Mouse (Mus musculus): ENCODE measurements at regions not wholly inside any gene's neighbourhood (a gene's known extent, or its start where the extent isn't known, plus 50 kb on each side); places are given as distances from the start of the nearest gene placed in this dataset.

DNA sequence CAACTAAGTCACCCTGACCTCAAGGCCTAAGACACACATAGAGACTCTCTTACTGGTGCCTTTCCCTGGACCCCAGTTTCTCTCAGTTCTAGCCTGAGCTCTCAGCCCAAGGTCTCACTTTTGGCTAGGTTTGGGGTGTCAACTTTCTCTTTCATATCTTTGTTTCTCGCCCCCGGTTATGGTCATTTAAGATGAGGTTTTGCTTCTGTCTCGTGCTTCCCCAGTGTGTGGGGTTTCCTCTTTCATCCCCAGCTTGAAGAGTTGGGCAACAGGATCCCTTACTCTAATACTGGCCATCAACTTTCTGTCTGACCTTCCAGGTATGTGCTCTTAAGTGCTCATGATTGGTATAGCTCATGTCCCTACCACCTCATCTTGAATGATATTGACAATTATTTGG lies 67.5 kb downstream of the Lmo4 start:
- DNase-seq (ENCODE audit: low read depth, low spot score), result no peak

GRCm38 (mm10) chr3:144136432-144136831 lies 68.6 kb downstream of the Lmo4 start:
- no peak for DNase-seq (ENCODE audit: low read depth, low spot score)

DNA sequence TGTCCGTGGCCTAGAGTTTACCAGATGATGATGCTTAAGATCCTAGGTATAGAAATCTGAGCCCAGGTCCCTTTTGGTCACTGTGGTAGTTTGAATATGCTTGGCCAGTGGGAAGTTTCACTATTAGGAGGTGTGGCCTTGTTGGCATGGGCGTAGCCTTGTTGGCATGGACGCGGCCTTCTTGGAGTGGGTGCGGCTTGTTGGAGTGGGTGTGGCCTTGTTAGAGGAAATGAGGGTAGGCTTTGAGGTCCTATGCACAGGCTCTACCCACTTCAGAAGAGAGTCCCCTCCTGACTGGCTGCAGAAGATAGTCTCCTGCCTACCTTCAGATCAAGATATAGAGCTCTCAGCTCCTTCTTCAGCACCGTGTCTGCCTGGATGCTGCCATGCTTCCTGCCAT lies 69.4 kb downstream of the Lmo4 start:
- no peak for DNase-seq (ENCODE audit: low read depth, low spot score)

- DNase-seq (ENCODE audit: low read depth, low spot score), result no peak
Observed at GRCm38 (mm10) chr3:144128042-144128441, 77.0 kb downstream of the Lmo4 start.

GRCm38 (mm10) chr3:144124353-144124752 lies 80.7 kb downstream of the Lmo4 start:
- no peak for DNase-seq (ENCODE audit: low read depth, low spot score)

GRCm38 (mm10) chr3:144123361-144124072 lies 81.5 kb downstream of the Lmo4 start:
- no peak for DNase-seq (ENCODE audit: low read depth, low spot score)

GRCm38 (mm10) chr3:144119076-144119475 lies 85.9 kb downstream of the Lmo4 start:
- DNase-seq (ENCODE audit: low read depth, low spot score), result no peak

DNA sequence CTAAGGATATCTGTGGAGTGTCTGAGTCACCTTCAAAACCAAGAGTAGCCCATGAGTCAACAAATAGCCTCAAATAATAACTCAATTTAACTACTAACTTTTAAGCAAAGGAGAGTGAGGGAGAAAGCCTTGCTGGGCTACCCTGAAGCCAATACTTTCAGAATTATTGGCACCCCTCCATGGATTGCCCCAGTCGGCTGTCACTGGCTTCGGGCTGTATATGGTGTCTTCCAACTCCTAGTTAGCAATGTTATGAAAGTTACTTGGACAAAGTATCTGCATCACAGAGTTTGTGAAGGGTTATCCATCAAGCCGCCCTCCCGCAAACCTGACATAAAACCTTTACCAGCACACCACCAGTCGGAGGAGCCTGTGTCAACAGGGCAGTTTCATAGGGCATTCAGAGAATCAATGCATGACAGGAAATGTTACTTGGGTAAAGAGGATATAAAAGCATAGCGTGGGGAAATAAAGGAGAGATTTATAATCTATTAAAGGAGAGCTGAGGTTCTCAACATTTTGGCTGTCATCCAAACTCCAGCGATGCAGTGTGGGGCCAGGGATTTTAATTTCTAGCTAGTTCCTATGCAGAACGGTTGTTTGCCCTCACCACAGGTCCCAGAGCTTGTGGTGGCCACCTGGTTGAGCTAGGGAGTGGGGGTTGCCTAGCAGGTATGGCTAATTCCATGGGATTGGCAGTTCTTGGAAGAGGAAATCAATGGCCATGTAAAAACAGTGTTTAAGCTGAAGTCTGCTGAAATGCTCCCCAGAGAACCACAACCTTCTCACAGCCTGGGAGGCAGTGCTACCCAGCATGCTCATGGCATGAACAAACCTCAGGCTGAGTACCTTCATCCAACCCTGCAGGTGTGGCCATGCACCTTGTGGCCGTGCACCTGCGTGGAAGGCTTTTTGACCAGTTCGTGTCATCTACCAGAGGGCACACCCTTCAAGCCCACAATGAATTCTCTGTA lies 91.1 kb downstream of the Lmo4 start:
- no peak for DNase-seq (ENCODE audit: low read depth, low spot score)

DNA sequence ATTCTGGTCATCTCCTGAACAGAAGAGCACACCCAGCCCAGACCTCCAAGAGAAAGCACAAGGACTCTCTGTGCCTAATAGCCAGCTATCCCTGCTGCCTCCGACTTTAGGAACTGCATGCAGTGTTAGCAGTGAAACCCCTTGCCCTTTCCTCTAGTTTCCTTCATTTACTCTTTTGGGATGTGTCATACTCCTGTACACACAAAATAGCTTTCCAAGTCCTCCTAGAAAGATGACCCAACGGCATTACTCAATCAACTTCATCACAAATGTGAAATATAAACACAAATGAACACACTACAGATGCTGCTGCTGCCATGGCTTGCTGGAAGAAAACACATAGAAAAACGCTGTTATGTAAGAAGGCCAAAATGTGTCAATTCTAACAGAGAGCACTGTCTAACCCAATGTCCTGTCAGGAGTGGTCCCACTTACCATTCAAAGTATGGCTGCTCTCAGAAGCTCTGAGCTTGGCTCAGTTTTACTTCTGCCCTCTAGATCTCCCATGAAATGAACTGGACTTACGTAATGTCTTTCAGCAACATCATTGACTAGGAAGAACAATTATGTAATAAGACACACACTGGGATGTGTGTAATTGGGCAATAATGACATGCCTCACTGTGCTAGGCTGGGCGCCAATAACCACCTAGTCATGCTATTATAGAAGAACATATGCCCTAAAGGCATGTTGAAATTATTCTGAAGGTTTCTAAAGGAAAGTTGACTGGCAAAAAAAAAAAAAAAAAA lies 94.5 kb downstream of the Lmo4 start:
- DNase-seq (ENCODE audit: low read depth, low spot score), result no peak

DNA sequence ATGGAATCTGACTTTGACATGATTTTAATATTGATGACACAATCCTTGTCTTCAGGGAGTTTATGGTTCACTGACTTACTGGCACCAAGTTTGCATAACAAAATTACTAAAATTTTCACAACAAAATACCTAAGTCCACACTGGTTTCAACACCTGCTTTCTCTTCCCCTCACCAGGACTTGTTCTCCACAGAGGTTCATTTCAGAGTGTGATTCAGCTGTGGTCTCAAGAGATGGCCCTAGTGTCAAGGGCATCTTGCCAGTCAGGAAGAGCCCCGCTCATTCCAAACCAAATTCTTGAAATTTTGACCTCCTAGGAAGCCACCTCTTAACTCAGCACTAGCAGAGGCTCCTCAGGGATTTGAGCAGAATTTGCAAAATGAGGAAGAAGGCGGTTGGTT lies 95.3 kb downstream of the Lmo4 start:
- DNase-seq (ENCODE audit: low read depth, low spot score), result no peak

GRCm38 (mm10) chr3:144108310-144108709 lies 96.7 kb downstream of the Lmo4 start:
- no peak for DNase-seq (ENCODE audit: low read depth, low spot score)

- no peak for DNase-seq (ENCODE audit: low read depth, low spot score)
Observed at GRCm38 (mm10) chr3:144107664-144108063, 97.4 kb downstream of the Lmo4 start.

- no peak for DNase-seq (ENCODE audit: low read depth, low spot score)
Observed at GRCm38 (mm10) chr3:144104366-144104765, 100.7 kb downstream of the Lmo4 start.

DNA sequence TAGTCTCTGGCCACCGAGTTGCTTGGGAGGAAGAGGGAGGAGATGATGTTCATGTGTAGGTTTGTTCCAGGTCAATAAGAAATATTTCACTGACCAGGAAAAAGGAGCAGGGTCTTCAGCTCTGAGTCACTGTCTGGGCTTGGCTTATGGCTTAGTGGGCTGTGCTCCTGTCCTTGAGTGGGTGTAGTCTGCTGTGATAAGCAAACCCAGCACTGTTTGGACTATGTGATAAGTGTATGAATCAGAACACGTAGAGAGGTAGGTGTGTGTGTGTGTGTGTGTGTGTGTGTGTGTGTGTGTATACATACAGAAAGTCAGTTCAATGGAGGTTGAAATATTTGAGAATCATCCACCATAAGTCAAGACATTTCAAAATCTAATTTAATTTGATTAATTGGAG lies 105.6 kb downstream of the Lmo4 start:
- no peak for DNase-seq (ENCODE audit: low read depth, low spot score)

- DNase-seq (ENCODE audit: low read depth, low spot score), result no peak
Observed at GRCm38 (mm10) chr3:144098762-144099161, 106.3 kb downstream of the Lmo4 start.

- DNase-seq (ENCODE audit: low read depth, low spot score), result no peak
Observed at GRCm38 (mm10) chr3:144091231-144091630, 113.8 kb downstream of the Lmo4 start.

DNA sequence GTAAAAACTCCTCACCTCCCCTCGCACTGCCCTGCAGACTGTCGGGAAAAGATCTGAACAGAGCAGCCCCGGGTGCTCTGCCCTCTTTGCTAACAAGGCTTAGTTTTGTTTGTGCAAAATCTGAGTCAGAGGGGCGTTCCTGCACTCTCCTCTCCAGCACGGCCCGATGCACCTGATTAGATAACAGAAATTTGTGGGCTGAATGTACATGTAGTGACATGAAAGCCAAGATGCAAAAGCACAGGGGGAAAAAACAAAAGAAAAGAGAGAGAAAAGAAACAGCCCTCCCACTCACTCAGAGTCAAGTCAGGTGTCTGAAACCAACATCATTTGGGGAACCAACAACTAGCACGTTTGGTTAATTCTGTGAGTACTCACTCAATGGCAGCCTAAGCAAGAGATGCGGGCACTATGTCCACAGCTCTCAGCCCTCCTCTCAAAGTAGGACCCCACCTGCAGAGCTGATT lies 115.2 kb downstream of the Lmo4 start:
- DNase-seq (ENCODE audit: low read depth, low spot score), result no peak

- DNase-seq (ENCODE audit: low read depth, low spot score), result no peak
Observed at GRCm38 (mm10) chr3:144088261-144088884, 116.6 kb downstream of the Lmo4 start.

GRCm38 (mm10) chr3:144087771-144088170 lies 117.2 kb downstream of the Lmo4 start:
- DNase-seq (ENCODE audit: low read depth, low spot score), result no peak

DNA sequence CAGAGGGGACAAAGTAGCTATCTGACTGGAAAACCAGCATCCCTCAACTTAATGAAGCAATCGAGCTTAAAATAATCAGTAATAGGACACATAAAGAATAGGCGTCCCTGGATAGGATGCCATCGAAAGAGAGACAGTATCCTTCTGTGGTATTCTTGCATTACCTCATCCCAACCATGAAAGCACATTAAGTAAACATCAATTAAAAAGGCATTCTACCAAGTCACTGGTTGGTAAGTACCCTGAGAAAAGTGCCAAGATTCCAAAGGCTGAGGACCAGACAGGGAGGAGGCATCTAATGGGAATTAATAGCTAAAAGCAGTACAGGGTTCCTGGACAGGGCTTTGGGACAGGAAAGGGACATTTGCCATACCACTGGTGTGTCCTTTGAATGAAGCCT lies 118.8 kb downstream of the Lmo4 start:
- no peak for DNase-seq (ENCODE audit: low read depth, low spot score)

DNA sequence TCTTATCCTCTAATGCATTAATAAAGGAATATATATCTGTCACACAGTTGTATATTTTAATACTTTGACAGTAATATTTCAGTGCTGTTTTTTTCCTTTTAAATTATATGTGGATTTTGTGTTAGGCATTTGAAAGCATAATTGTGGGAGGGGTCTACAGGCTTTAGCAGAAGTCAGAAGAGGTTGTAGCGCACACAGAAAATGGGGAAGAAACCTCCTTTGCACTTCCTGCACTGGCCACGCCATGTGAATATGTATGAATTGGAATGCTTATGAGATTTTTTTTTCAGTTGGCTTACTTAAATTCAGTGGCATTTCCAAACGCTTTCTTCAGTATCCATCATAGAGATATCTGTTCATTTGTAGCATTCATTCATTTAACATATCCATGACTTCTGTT lies 125.1 kb downstream of the Lmo4 start:
- DNase-seq (ENCODE audit: low read depth, low spot score), result no peak

Measured in ZHBTc4 (cell line).